Mouse (Mus musculus) brain, embryonic 14.5 days (tissue): ENCODE measurements around the gene Tsc22d2.

Experiments used
- CTCF ChIP-seq: fragments of 200-500 bp; IDR thresholded peaks from 2 replicates; pipeline ENCODE4 v1.5.1; 2012; ENCODE audit warnings: inconsistent platforms, mild to moderate bottlenecking, moderate library complexity, borderline replicate concordance; ENCODE audit not compliant: insufficient read depth, insufficient read length; ENCODE audit errors: extremely low read depth
- POLR2A ChIP-seq: fragments of 200-500 bp; IDR thresholded peaks from 2 replicates; pipeline ENCODE4 v1.6.1; 2012; ENCODE audit warnings: mild to moderate bottlenecking, inconsistent platforms, borderline replicate concordance; ENCODE audit not compliant: poor library complexity, insufficient read depth, insufficient read length, severe bottlenecking; ENCODE audit errors: extremely low read depth

DNA sequence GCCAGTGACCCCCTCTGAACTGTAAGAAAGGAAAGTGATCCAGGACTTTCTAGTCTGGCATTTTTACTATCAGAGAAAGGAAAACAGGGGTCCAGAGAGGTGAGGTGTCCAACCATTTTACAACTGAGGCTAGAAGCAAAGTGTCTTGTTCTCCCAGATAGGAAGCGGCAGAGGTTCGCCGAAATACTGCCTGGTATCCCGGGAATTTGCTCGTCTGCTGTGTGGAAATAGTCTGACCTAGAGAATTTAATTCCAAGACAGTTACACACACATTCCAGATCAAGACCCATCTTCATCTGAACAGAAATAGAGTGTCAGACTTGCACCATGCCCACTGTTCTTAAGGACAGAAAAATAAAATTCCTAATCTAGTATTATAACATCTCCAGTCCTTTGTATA, 16.0 kb upstream of the Tsc22d2 start:
- TF ChIP-seq CTCF: no peak
- no peak for TF ChIP-seq POLR2A
